Mouse (Mus musculus) kidney, embryonic 15.5 days (tissue): ENCODE data around the gene Cox8b. TPM values are rescaled to one million over a fixed set of nuclear protein-coding genes. Genes with fewer than 3 reads are reported as not detected.
A peak's percentile ranks its signal among the peaks of the same experiment; 100 is the strongest.

ENCODE experiments used
- ATAC-seq: fragments of 200-750 bp; cut with Nextera tagmentation; replicated peaks from 2 replicates; pipeline ENCODE4 v1.8.0; 2017; ENCODE audit warnings: moderate TSS enrichment; ENCODE audit not compliant: low FRiP score
- H3K27ac ChIP-seq: fragments of 300-500 bp; sonication (generic); 2 replicates; pipeline ENCODE4 v1.5.1; 2015; ENCODE audit warnings: mild to moderate bottlenecking, inconsistent platforms
- H3K27me3 ChIP-seq: fragments of 300-500 bp; sonication (generic); 2 replicates; pipeline ENCODE4 v1.6.1; 2015; ENCODE audit warnings: inconsistent platforms
- H3K36me3 ChIP-seq: fragments of 300-500 bp; sonication (generic); 2 replicates; pipeline ENCODE4 v1.6.1; 2015; ENCODE audit warnings: inconsistent platforms
- H3K4me1 ChIP-seq: fragments of 300-500 bp; sonication (generic); 2 replicates; pipeline ENCODE4 v1.6.1; 2015; ENCODE audit warnings: inconsistent platforms
- H3K4me2 ChIP-seq: fragments of 300-500 bp; sonication (generic); 2 replicates; pipeline ENCODE4 v1.6.1; 2015; ENCODE audit warnings: moderate library complexity, mild to moderate bottlenecking, inconsistent platforms
- H3K4me3 ChIP-seq: fragments of 300-500 bp; sonication (generic); replicated peaks from 2 replicates; pipeline ENCODE4 v1.5.1; 2015; ENCODE audit warnings: mild to moderate bottlenecking, inconsistent platforms
- H3K9ac ChIP-seq: fragments of 300-500 bp; sonication (generic); 2 replicates; pipeline ENCODE4 v1.6.1; 2015; ENCODE audit warnings: mild to moderate bottlenecking, inconsistent platforms
- H3K9me3 ChIP-seq: fragments of 300-500 bp; sonication (generic); replicated peaks from 2 replicates; pipeline ENCODE4 v1.6.1; 2016; ENCODE audit warnings: inconsistent platforms
- WGBS: fragments of 180-500 bp; shearing (Covaris S2); methylation state at CpG from one replicate; pipeline ENCODE4 v1.1.7; 2015; ENCODE audit warnings: mixed read lengths; 5-methylcytosine and 5-hydroxymethylcytosine counted together
- polyA plus RNA-seq: library from polyadenylated mRNA; unstranded; fragments of >200 nt; fragmentation: Nextera tagmentation; extraction: Ambion mirVana; gene quantifications from 2 replicates; pipeline ENCODE4 v1.2.1, GENCODE M21; 2015

Cox8b gene
- polyA plus RNA-seq, 1 experiment from 2014 or later: 3.9 TPM

DNA sequence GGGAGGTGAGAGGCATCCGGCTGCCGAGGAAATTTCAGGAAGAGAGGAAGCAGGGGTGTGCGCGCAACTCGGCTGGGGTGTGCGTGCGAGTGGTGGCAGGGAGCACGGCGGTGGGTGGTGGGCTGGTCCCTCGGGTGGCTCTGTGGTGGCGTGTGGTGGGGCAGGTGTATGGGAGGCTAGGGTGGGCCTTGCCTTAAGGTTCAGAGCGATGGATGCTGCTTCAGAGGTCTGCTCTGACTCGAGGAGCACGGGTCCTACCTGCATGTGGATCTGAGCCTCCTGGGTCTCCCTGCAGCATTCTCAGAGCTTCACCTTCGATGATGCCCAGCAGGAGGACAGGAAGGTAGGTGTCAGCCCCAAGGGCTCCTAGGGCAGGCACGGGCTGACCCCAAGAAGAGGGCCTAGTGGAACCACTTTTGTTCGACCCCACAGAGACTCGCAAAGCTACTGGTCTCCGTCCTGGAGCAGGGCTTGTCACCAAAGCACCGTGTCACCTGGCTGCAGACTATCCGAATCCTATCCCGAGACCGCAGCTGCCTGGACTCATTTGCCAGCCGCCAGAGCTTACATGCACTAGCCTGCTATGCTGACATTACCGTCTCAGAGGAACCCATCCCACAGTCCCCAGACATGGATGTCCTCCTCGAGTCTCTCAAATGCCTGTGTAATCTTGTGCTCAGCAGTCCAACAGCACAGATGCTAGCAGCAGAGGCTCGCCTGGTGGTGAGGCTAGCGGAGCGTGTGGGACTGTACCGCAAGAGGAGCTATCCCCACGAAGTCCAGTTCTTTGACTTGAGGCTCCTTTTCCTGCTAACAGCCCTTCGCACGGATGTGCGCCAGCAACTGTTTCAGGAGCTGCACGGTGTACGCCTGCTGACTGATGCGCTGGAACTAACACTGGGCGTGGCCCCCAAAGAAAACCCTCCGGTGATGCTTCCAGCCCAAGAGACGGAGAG, 42.4 kb downstream of the Cox8b start, which contains the start of gene Bet1l:
Gene Bet1l, minus strand, starts transcription at position 28 of the 956 bp plus-strand sequence.
- peak within 1 kb of the TSS; percentile 93 for H3K9ac ChIP-seq
- peak; percentile 49 for ATAC-seq
- 32% methylated on average over 40 of the region's 40 CpGs for WGBS
- H3K36me3 ChIP-seq: peaks cover 65% of the 10 kb centered on the region
- H3K4me1 ChIP-seq: peaks cover 28% of the 10 kb centered on the region
- peak within 1 kb of the TSS; percentile 92 for H3K4me3 ChIP-seq
- H3K4me2 ChIP-seq: peak within 1 kb of the TSS; percentile 100
- H3K27me3 ChIP-seq: no peaks in the 10 kb centered on the region
- H3K9me3 ChIP-seq: no peaks in the 10 kb centered on the region
- peak within 1 kb of the TSS; percentile 95 for H3K27ac ChIP-seq

DNA sequence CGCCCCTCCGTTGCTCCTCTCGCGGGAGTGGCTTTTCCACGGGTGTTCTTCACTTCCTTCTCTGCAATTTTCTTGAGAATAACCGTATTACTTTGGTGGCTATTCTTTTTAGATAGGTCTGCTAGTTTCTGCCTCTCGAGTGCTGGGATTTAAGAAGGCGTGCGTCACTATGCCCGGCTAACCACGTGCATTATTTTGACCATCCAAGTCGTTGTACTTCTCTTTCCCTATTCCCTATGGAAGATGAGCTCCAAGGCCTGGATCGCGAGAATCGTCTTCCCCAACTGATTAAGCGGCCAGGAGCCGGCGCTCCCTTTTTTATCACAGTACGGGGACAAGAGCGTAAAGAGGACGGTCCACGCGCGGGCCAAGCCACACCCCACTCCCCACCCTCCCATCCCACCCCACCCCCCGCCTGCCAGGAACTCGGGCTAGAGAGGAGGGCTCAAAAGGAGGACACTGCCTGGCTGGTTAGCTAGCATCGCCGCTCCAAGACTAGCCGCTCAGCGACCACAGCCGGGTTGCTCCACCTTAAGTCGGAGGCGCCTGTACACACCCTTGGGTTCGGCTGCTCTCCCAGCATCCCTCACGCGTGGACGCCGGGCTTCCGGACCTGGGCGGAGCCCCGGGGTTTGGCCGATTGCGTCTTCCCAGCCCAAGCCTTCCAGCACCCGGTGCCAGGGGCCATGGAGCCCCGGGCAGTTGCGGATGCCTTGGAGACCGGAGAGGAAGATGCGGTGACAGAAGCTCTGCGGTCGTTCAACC, 43.3 kb downstream of the Cox8b start, which contains the start of gene Ric8a:
Gene Ric8a, plus strand, starts transcription at position 173 of the 765 bp plus-strand sequence.
- Histone ChIP-seq H3K27me3 (no peaks in the 10 kb centered on the region), H3K9ac (peak within 1 kb of the TSS; percentile 93), H3K36me3 (peaks cover 65% of the 10 kb centered on the region), H3K4me3 (peak within 1 kb of the TSS; percentile 92), H3K4me2 (peak within 1 kb of the TSS; percentile 100), H3K4me1 (peaks cover 28% of the 10 kb centered on the region), H3K27ac (peak within 1 kb of the TSS; percentile 95), H3K9me3 (no peaks in the 10 kb centered on the region)
- ATAC-seq: peak; percentile 86
- under 1% methylated on average over 50 of the region's 50 CpGs for WGBS

DNA sequence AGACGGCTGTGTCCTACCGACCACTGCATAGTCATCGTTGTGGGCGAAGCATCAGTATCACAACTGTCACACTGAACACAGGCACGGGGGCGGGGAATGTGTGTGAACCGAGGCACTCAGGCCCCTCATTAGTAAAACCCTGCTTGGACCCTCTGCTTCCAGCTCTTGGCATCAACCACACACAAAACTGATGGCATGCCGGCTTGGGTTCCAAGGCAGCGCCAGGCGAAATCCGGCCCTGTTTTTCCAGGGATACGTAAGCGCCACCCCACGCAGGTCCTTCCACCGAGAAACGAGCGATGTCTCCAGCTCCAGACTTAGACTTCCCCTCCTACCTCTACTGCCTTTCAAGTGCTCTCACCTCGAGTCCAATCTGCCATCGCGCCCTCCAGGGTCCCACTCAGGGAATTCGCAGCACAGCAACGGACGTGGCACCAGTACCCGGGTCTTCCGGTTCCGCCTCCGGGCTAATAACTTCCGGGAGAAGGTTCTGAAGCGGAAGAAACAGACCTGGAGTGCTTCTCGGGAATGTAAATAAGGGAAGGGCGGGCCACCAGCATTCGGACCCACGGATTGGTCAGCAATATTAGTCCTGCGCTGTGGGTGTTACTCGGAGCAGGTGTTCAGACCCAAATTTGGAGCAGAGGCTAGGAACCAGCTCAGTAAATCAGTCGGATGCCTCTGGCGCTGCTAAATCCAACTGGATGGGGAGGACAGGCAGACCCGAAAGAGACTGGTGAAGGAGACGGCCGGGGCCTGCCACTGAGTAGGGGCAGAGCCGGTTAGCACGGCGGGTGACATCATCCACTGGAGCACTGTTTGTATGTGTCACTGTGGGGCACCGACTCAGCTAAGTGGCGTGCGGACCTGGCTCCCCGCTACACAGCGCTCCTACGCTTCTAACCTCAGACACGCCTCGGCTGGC, 44.1 kb downstream of the Cox8b start, which contains the start of gene Gm45785:
Gene Gm45785, minus strand, starts transcription at position 472 of the 925 bp plus-strand sequence.
- peaks cover 28% of the 10 kb centered on the region for H3K4me1 ChIP-seq
- peak within 1 kb of the TSS; percentile 92 for H3K4me3 ChIP-seq
- no peaks in the 10 kb centered on the region for H3K27me3 ChIP-seq
- H3K27ac ChIP-seq: peak within 1 kb of the TSS; percentile 95
- H3K9me3 ChIP-seq: no peaks in the 10 kb centered on the region
- peak within 1 kb of the TSS; percentile 100 for H3K4me2 ChIP-seq
- ATAC-seq: peak; percentile 84
- peak within 1 kb of the TSS; percentile 93 for H3K9ac ChIP-seq
- peaks cover 63% of the 10 kb centered on the region for H3K36me3 ChIP-seq
- WGBS: under 1% methylated on average over 51 of the region's 51 CpGs

DNA sequence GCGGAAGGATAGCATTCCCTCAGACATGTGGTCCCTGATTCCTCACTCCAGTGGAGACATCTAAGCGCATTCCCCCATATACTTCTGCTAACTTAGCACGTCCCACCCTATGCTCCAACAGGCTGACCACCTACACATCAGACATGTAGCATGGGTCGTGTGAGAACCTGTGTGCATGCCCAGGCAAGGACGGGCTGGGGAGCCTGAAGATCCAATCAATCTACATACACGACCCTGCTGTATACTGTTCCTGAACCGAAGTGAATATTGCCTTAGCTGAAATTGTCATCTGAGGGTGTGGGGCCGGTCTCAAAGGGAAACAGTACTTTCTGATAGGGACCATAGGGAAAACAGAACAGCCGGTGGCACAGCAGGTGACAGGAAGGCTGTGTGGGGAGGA, 45.1 kb downstream of the Cox8b start:
- H3K27me3 ChIP-seq: no peaks in the 10 kb centered on the region
- peak overlapping the region; percentile 92 for H3K4me3 ChIP-seq
- H3K4me2 ChIP-seq: peak overlapping the region; percentile 100
- H3K9me3 ChIP-seq: no peaks in the 10 kb centered on the region
- H3K9ac ChIP-seq: peak overlapping the region; percentile 93
- 76% methylated on average over 9 of the region's 9 CpGs for WGBS
- no peak overlapping the region for H3K27ac ChIP-seq
- no peak for ATAC-seq
- H3K36me3 ChIP-seq: peaks cover 53% of the 10 kb centered on the region
- peaks cover 28% of the 10 kb centered on the region for H3K4me1 ChIP-seq

DNA sequence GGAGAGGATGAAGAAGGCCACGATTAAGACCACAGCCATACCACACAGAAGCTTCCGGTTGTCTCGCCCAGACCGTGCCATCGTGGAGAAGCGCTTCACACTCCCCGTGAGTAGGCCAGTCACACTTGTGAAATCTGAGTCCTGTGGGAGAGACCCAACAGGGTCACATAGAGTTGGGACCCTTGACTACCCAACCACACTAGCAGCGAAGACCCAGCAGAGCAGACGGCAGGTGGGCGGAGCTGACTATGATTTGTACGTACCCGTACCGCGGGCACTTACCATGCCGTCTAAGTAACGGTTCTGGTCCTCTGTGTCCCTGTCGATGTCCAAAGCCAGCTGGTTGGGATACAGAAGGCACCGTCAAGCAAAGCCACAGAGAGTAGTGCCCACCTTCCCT, 45.8 kb downstream of the Cox8b start:
- H3K4me3 ChIP-seq: no peak overlapping the region
- no peaks in the 10 kb centered on the region for H3K9me3 ChIP-seq
- peak overlapping the region; percentile 100; the same call in 1 of the 2 replicates for H3K4me2 ChIP-seq
- 83% methylated on average over 18 of the region's 18 CpGs for WGBS
- H3K27ac ChIP-seq: no peak overlapping the region
- ATAC-seq: no peak
- H3K27me3 ChIP-seq: no peaks in the 10 kb centered on the region
- H3K36me3 ChIP-seq: peaks cover 46% of the 10 kb centered on the region
- H3K4me1 ChIP-seq: peaks cover 28% of the 10 kb centered on the region
- H3K9ac ChIP-seq: no peak overlapping the region

DNA sequence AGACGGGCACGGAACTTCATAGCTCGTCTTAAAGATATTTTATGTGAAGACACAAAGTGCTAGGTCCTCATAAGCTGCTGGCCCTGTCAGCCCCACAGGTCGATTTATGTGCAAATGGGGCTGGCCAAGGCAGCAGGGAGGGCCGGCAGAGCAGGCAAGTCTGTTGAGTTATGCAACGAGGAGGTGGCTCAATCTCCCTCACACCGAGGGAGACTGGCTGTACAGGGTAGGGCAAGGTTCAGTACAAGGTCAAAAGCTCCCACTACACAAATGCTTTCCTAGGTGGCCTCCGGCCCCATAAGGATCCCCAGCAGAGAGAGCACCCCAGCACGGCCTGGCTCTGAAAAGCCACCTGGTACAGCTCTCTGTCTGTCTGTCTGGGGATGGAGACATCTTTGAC, 46.9 kb downstream of the Cox8b start:
- no peak overlapping the region for H3K4me2 ChIP-seq
- ATAC-seq: no peak
- 77% methylated on average over 9 of the region's 9 CpGs for WGBS
- peaks cover 21% of the 10 kb centered on the region for H3K4me1 ChIP-seq
- no peak overlapping the region for H3K4me3 ChIP-seq
- H3K9ac ChIP-seq: no peak overlapping the region
- H3K27ac ChIP-seq: no peak overlapping the region
- no peaks in the 10 kb centered on the region for H3K27me3 ChIP-seq
- no peaks in the 10 kb centered on the region for H3K9me3 ChIP-seq
- peaks cover 35% of the 10 kb centered on the region for H3K36me3 ChIP-seq

DNA sequence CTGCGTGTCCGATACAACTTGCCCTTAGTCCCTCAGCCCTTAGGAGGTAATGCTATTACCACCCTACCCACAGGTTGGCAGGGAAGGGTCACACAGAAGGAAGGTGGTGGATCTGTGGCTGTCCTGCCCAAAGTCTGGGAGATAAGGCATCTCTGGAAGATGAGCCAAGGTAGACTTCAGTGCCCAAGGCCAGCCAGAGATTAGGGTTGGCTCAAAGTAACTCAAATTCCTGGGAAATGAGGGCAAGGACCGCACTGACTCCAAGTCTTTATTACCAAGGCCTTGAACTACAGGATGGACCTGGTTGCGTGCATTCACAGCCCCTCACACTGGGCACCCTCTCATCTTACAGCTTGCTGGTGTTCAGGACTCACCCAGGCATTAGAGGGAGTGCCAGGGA, 48.3 kb downstream of the Cox8b start:
- 97% methylated on average over 4 of the region's 4 CpGs for WGBS
- no peaks in the 10 kb centered on the region for H3K27me3 ChIP-seq
- H3K4me1 ChIP-seq: peaks cover 12% of the 10 kb centered on the region
- H3K9ac ChIP-seq: no peak overlapping the region
- H3K27ac ChIP-seq: no peak overlapping the region
- H3K4me2 ChIP-seq: no peak overlapping the region
- peaks cover 34% of the 10 kb centered on the region for H3K36me3 ChIP-seq
- H3K4me3 ChIP-seq: no peak overlapping the region
- ATAC-seq: no peak
- H3K9me3 ChIP-seq: no peaks in the 10 kb centered on the region

Other genes with a start within 250 kb of the Cox8b start
- not detected in 2 replicates for gene Olfr539, start 240.5 kb downstream of the Cox8b start, polyA plus RNA-seq
- gene Olfr45, start 218.5 kb downstream of the Cox8b start, polyA plus RNA-seq: not detected in 2 replicates
- not detected in 2 replicates for gene Olfr541, start 203.2 kb downstream of the Cox8b start, polyA plus RNA-seq
- 0.42 and 0.49 TPM in 2 replicates for gene Cyp2e1, start 136.7 kb downstream of the Cox8b start, polyA plus RNA-seq
- 0.10 and 0.22 TPM in 2 replicates for gene Syce1, start 112.6 kb downstream of the Cox8b start, polyA plus RNA-seq
- 1.7 and 1.8 TPM in 2 replicates for gene Zfp941, start 78.3 kb downstream of the Cox8b start, polyA plus RNA-seq
- 0.62 and 0.82 TPM in 2 replicates for gene Urah, start 65.4 kb downstream of the Cox8b start, polyA plus RNA-seq
- not detected in 2 replicates for gene Scgb1c1, start 54.9 kb downstream of the Cox8b start, polyA plus RNA-seq
- 0.12 TPM in 1 of 2 replicates, not detected in the other for gene Odf3, start 52.6 kb downstream of the Cox8b start, polyA plus RNA-seq
- not detected in 2 replicates for gene Gm45785, start 44.1 kb downstream of the Cox8b start, polyA plus RNA-seq
- 54.8 and 59.7 TPM in 2 replicates for gene Ric8a, start 43.5 kb downstream of the Cox8b start, polyA plus RNA-seq
- 35.9 and 37.2 TPM in 2 replicates for gene Bet1l, start 42.9 kb downstream of the Cox8b start, polyA plus RNA-seq
- 241 and 246 TPM in 2 replicates for gene Psmd13, start 18.5 kb downstream of the Cox8b start, polyA plus RNA-seq
- gene Sirt3, start 18.1 kb downstream of the Cox8b start, polyA plus RNA-seq: 32.5 and 36.3 TPM in 2 replicates
- gene Nlrp6, start 20.5 kb upstream of the Cox8b start, polyA plus RNA-seq: 1.1 and 1.2 TPM in 2 replicates
- gene Pgghg, start 40.9 kb upstream of the Cox8b start, polyA plus RNA-seq: 19.5 and 23.5 TPM in 2 replicates
- gene Ifitm5, start 49.8 kb upstream of the Cox8b start, polyA plus RNA-seq: 4.3 and 21.7 TPM in 2 replicates
- 0.39 TPM in 1 of 2 replicates, not detected in the other for gene Gm45717, start 55.5 kb upstream of the Cox8b start, polyA plus RNA-seq
- gene Ifitm2, start 55.5 kb upstream of the Cox8b start, polyA plus RNA-seq: 897 and 954 TPM in 2 replicates
- 55.2 and 59.7 TPM in 2 replicates for gene Ifitm1, start 66.8 kb upstream of the Cox8b start, polyA plus RNA-seq
- gene Ifitm3, start 110.3 kb upstream of the Cox8b start, polyA plus RNA-seq: 187 and 205 TPM in 2 replicates
- gene Ifitm6, start 117.5 kb upstream of the Cox8b start, polyA plus RNA-seq: 1.3 and 2.2 TPM in 2 replicates
- not detected in 2 replicates for gene Gm17387, start 128.7 kb upstream of the Cox8b start, polyA plus RNA-seq
- gene B4galnt4, start 160.7 kb upstream of the Cox8b start, polyA plus RNA-seq: 12.4 and 15.4 TPM in 2 replicates
- gene Pkp3, start 177.8 kb upstream of the Cox8b start, polyA plus RNA-seq: 7.8 and 7.9 TPM in 2 replicates
- 20.8 and 24.7 TPM in 2 replicates for gene Sigirr, start 200.1 kb upstream of the Cox8b start, polyA plus RNA-seq
- gene Ano9, start 217.4 kb upstream of the Cox8b start, polyA plus RNA-seq: 6.0 TPM in 2 replicates
- 79.9 and 83.4 TPM in 2 replicates for gene Ptdss2, start 221.9 kb upstream of the Cox8b start, polyA plus RNA-seq